Mouse (Mus musculus): ENCODE data around the gene Kcnk18. TPM values are rescaled to one million over a fixed set of nuclear protein-coding genes. Genes with fewer than 3 reads are reported as not detected.
A peak's percentile ranks its signal among the peaks of the same experiment; 100 is the strongest.

The Kcnk18 gene
- polyA plus RNA-seq, 1 experiment from 2014 or later: not detected

GRCm38 (mm10) chr19:59188981-59189380 is 30.0 kb upstream of the Kcnk18 start:
- H3K36me3 ChIP-seq (ENCODE audit: control insufficient read depth, insufficient read depth, low read length): no peaks in the 10 kb centered on the region
- no peak overlapping the region for H3K4me3 ChIP-seq (replicated peaks; ENCODE audit: low read depth, low read length)
- 7% methylated on average over 4 of the region's 4 CpGs for WGBS
- H3K4me1 ChIP-seq (ENCODE audit: control insufficient read depth, insufficient read depth, low read length): no peaks in the 10 kb centered on the region
- DNase-seq: no peak
- H3K9me3 ChIP-seq (ENCODE audit: control insufficient read depth, low read length): no peaks in the 10 kb centered on the region
- peaks cover 78% of the 10 kb centered on the region for H3K27me3 ChIP-seq (ENCODE audit: control insufficient read depth, insufficient read depth, low read length)
- ATAC-seq (ENCODE audit: low FRiP score, low TSS enrichment): no peak
- H3K9ac ChIP-seq (replicated peaks; ENCODE audit: low read length): no peak overlapping the region
- H3K27ac ChIP-seq (replicated peaks; ENCODE audit: low read depth, low read length): no peak overlapping the region
- no peak overlapping the region for H3K4me2 ChIP-seq (ENCODE audit: low read length)

- Histone ChIP-seq H3K36me3 (ENCODE audit: control insufficient read depth, insufficient read depth, low read length) (no peaks in the 10 kb centered on the region), H3K4me3 (replicated peaks; ENCODE audit: low read depth, low read length) (no peak overlapping the region), H3K9ac (replicated peaks; ENCODE audit: low read length) (no peak overlapping the region), H3K9me3 (ENCODE audit: control insufficient read depth, low read length) (no peaks in the 10 kb centered on the region), H3K27ac (replicated peaks; ENCODE audit: low read depth, low read length) (no peak overlapping the region), H3K27me3 (ENCODE audit: control insufficient read depth, insufficient read depth, low read length) (peaks cover 87% of the 10 kb centered on the region), H3K4me2 (ENCODE audit: low read length) (no peak overlapping the region), H3K4me1 (ENCODE audit: control insufficient read depth, insufficient read depth, low read length) (no peaks in the 10 kb centered on the region)
- 1% methylated on average over 8 of the region's 8 CpGs for WGBS
- DNase-seq (no peak), ATAC-seq (ENCODE audit: low FRiP score, low TSS enrichment) (no peak)
Measured at GRCm38 (mm10) chr19:59190431-59191122, 28.4 kb upstream of the Kcnk18 start.

GRCm38 (mm10) chr19:59191123-59191505 is 27.9 kb upstream of the Kcnk18 start:
- Histone ChIP-seq H3K27ac (replicated peaks; ENCODE audit: low read depth, low read length) (no peak overlapping the region), H3K36me3 (ENCODE audit: control insufficient read depth, insufficient read depth, low read length) (no peaks in the 10 kb centered on the region), H3K9ac (replicated peaks; ENCODE audit: low read length) (no peak overlapping the region), H3K9me3 (ENCODE audit: control insufficient read depth, low read length) (no peaks in the 10 kb centered on the region), H3K4me2 (ENCODE audit: low read length) (no peak overlapping the region), H3K4me3 (replicated peaks; ENCODE audit: low read depth, low read length) (no peak overlapping the region), H3K27me3 (ENCODE audit: control insufficient read depth, insufficient read depth, low read length) (peaks cover 89% of the 10 kb centered on the region), H3K4me1 (ENCODE audit: control insufficient read depth, insufficient read depth, low read length) (no peaks in the 10 kb centered on the region)
- ATAC-seq (ENCODE audit: low FRiP score, low TSS enrichment) (no peak), DNase-seq (no peak)
- 9% methylated on average over 4 of the region's 4 CpGs for WGBS

GRCm38 (mm10) chr19:59192491-59192890 is 26.5 kb upstream of the Kcnk18 start:
- DNase-seq (no peak), ATAC-seq (ENCODE audit: low FRiP score, low TSS enrichment) (no peak)
- H3K4me3 ChIP-seq (replicated peaks; ENCODE audit: low read depth, low read length): no peak overlapping the region
- 5% methylated on average over 2 of the region's 2 CpGs for WGBS
- H3K4me1 ChIP-seq (ENCODE audit: control insufficient read depth, insufficient read depth, low read length): no peaks in the 10 kb centered on the region
- H3K27me3 ChIP-seq (ENCODE audit: control insufficient read depth, insufficient read depth, low read length): peaks cover 93% of the 10 kb centered on the region
- H3K27ac ChIP-seq (replicated peaks; ENCODE audit: low read depth, low read length): no peak overlapping the region
- no peak overlapping the region for H3K4me2 ChIP-seq (ENCODE audit: low read length)
- no peak overlapping the region for H3K9ac ChIP-seq (replicated peaks; ENCODE audit: low read length)
- no peaks in the 10 kb centered on the region for H3K9me3 ChIP-seq (ENCODE audit: control insufficient read depth, low read length)
- H3K36me3 ChIP-seq (ENCODE audit: control insufficient read depth, insufficient read depth, low read length): no peaks in the 10 kb centered on the region

GRCm38 (mm10) chr19:59193456-59193855 is 25.6 kb upstream of the Kcnk18 start:
- ATAC-seq (ENCODE audit: low FRiP score, low TSS enrichment) (no peak), DNase-seq (peak; percentile 25)
- Histone ChIP-seq H3K27ac (replicated peaks; ENCODE audit: low read depth, low read length) (no peak overlapping the region), H3K4me3 (replicated peaks; ENCODE audit: low read depth, low read length) (no peak overlapping the region), H3K9me3 (ENCODE audit: control insufficient read depth, low read length) (no peaks in the 10 kb centered on the region), H3K4me2 (ENCODE audit: low read length) (no peak overlapping the region), H3K36me3 (ENCODE audit: control insufficient read depth, insufficient read depth, low read length) (no peaks in the 10 kb centered on the region), H3K27me3 (ENCODE audit: control insufficient read depth, insufficient read depth, low read length) (peaks cover 91% of the 10 kb centered on the region), H3K4me1 (ENCODE audit: control insufficient read depth, insufficient read depth, low read length) (no peaks in the 10 kb centered on the region), H3K9ac (replicated peaks; ENCODE audit: low read length) (no peak overlapping the region)
- 0% methylated on average over 10 of the region's 10 CpGs for WGBS

GRCm38 (mm10) chr19:59193986-59194820 is 24.8 kb upstream of the Kcnk18 start:
- under 1% methylated on average over 50 of the region's 50 CpGs for WGBS
- H3K27me3 ChIP-seq (ENCODE audit: control insufficient read depth, insufficient read depth, low read length): peaks cover 83% of the 10 kb centered on the region
- DNase-seq (peak; percentile 45), ATAC-seq (ENCODE audit: low FRiP score, low TSS enrichment) (no peak)
- no peak overlapping the region for H3K9ac ChIP-seq (replicated peaks; ENCODE audit: low read length)
- H3K27ac ChIP-seq (replicated peaks; ENCODE audit: low read depth, low read length): no peak overlapping the region
- no peaks in the 10 kb centered on the region for H3K36me3 ChIP-seq (ENCODE audit: control insufficient read depth, insufficient read depth, low read length)
- H3K4me3 ChIP-seq (replicated peaks; ENCODE audit: low read depth, low read length): 0 out of 2 replicates have a peak overlapping the region, but pooled peaks have one; percentile 5
- H3K4me1 ChIP-seq (ENCODE audit: control insufficient read depth, insufficient read depth, low read length): no peaks in the 10 kb centered on the region
- no peaks in the 10 kb centered on the region for H3K9me3 ChIP-seq (ENCODE audit: control insufficient read depth, low read length)
- peak overlapping the region; percentile 12; the same call in 1 of the 2 replicates for H3K4me2 ChIP-seq (ENCODE audit: low read length)

GRCm38 (mm10) chr19:59195181-59195770 is 23.7 kb upstream of the Kcnk18 start:
- Histone ChIP-seq H3K4me3 (replicated peaks; ENCODE audit: low read depth, low read length) (no peak overlapping the region), H3K27me3 (ENCODE audit: control insufficient read depth, insufficient read depth, low read length) (peaks cover 77% of the 10 kb centered on the region), H3K9ac (replicated peaks; ENCODE audit: low read length) (no peak overlapping the region), H3K36me3 (ENCODE audit: control insufficient read depth, insufficient read depth, low read length) (no peaks in the 10 kb centered on the region), H3K9me3 (ENCODE audit: control insufficient read depth, low read length) (no peaks in the 10 kb centered on the region), H3K4me2 (ENCODE audit: low read length) (no peak overlapping the region), H3K4me1 (ENCODE audit: control insufficient read depth, insufficient read depth, low read length) (no peaks in the 10 kb centered on the region), H3K27ac (replicated peaks; ENCODE audit: low read depth, low read length) (no peak overlapping the region)
- ATAC-seq (ENCODE audit: low FRiP score, low TSS enrichment): no peak
- WGBS: 7% methylated on average over 9 of the region's 9 CpGs
- DNase-seq: peak; percentile 23

GRCm38 (mm10) chr19:59196111-59196666 is 22.8 kb upstream of the Kcnk18 start:
- Histone ChIP-seq H3K9ac (replicated peaks; ENCODE audit: low read length) (no peak overlapping the region), H3K9me3 (ENCODE audit: control insufficient read depth, low read length) (no peaks in the 10 kb centered on the region), H3K27me3 (ENCODE audit: control insufficient read depth, insufficient read depth, low read length) (peaks cover 68% of the 10 kb centered on the region), H3K4me3 (replicated peaks; ENCODE audit: low read depth, low read length) (no peak overlapping the region), H3K36me3 (ENCODE audit: control insufficient read depth, insufficient read depth, low read length) (no peaks in the 10 kb centered on the region), H3K4me2 (ENCODE audit: low read length) (no peak overlapping the region), H3K4me1 (ENCODE audit: control insufficient read depth, insufficient read depth, low read length) (no peaks in the 10 kb centered on the region), H3K27ac (replicated peaks; ENCODE audit: low read depth, low read length) (no peak overlapping the region)
- peak; percentile 82 for DNase-seq
- no peak for ATAC-seq (ENCODE audit: low FRiP score, low TSS enrichment)
- WGBS: 4% methylated on average over 15 of the region's 15 CpGs
